ENCODE assay signal across 8 mouse cellular contexts in genomic region chr1:119899195-119900123, GRCm38 (mm10). TPM values are rescaled to one million over a fixed set of nuclear protein-coding genes. Genes with fewer than 3 reads are reported as not detected.
DNase-seq lines count a peak whose midpoint lies in the region; ATAC-seq lines count a peak whose summit lies in the region.

No protein-coding gene starts in this region.

- H3K4me1 ChIP-seq in lung, embryonic 15.5 days: 0 out of 2 replicates have a peak, but pooled peaks cover 6% of the 10 kb centered on the region
- peaks cover 43% of the 10 kb centered on the region for H3K4me1 ChIP-seq in neural tube, embryonic 13.5 days (replicated peaks)

- no peak overlapping the region for H3K4me3 ChIP-seq in lung, embryonic 15.5 days
- no peak overlapping the region for H3K4me3 ChIP-seq in neural tube, embryonic 13.5 days

- WGBS in lung, embryonic 15.5 days: 62% methylated on average over 11 of the region's 11 CpGs
- WGBS in neural tube, embryonic 13.5 days: 69% methylated on average over 11 of the region's 11 CpGs

- peak; percentile 67; the same call in 1 of the 2 replicates for ATAC-seq in lung, embryonic 15.5 days (ENCODE audit: borderline replicate concordance, extremely low read depth, low FRiP score, low TSS enrichment)
- peak; percentile 79 for ATAC-seq in neural tube, embryonic 13.5 days (ENCODE audit: low read depth)
- no peak for ATAC-seq in monocyte, adult 5-6 weeks (replicated peaks; ENCODE audit: insufficient number of reproducible peaks, low FRiP score, low TSS enrichment, poor library complexity, severe bottlenecking)

- no peak overlapping the region for H3K9ac ChIP-seq in lung, embryonic 15.5 days
- H3K9ac ChIP-seq in neural tube, embryonic 13.5 days: no peak overlapping the region

- no peak for DNase-seq in lung, postnatal 25 days (ENCODE audit: low spot score)
- DNase-seq in frontal cortex, postnatal 10 days (ENCODE audit: low spot score in 2 of 2): peak; percentile 72 to 86
- DNase-seq in layer of hippocampus, adult 9-10 months (ENCODE audit: low spot score): peak; percentile 35
- DNase-seq in urinary bladder, postnatal 25 days (ENCODE audit: low spot score): no peak
- no peak for DNase-seq in adrenal gland, adult 18-20 months (ENCODE audit: low spot score in 2 of 2)

- H3K9me3 ChIP-seq in lung, embryonic 15.5 days: no peaks in the 10 kb centered on the region
- no peaks in the 10 kb centered on the region for H3K9me3 ChIP-seq in neural tube, embryonic 13.5 days

- H3K4me2 ChIP-seq in lung, embryonic 15.5 days: no peak overlapping the region
- H3K4me2 ChIP-seq in neural tube, embryonic 13.5 days: no peak overlapping the region

- no peak overlapping the region for H3K27ac ChIP-seq in lung, embryonic 15.5 days
- 0 out of 2 replicates have a peak overlapping the region, but pooled peaks have one; percentile 42 for H3K27ac ChIP-seq in neural tube, embryonic 13.5 days (replicated peaks)

- H3K36me3 ChIP-seq in lung, embryonic 15.5 days: no peaks in the 10 kb centered on the region
- H3K36me3 ChIP-seq in neural tube, embryonic 13.5 days: no peaks in the 10 kb centered on the region

- no peaks in the 10 kb centered on the region for H3K27me3 ChIP-seq in lung, embryonic 15.5 days
- H3K27me3 ChIP-seq in neural tube, embryonic 13.5 days: no peaks in the 10 kb centered on the region

RNA-seq across cellular contexts. Expression of gene Tmem177, which starts 13.5 kb away (rescaled TPM):
- polyA plus RNA-seq in lung, embryonic 15.5 days (2015; fragmentation: Nextera tagmentation; extraction: Ambion mirVana): 6.7 and 7.7 TPM in 2 replicates
- 6.9 and 7.2 TPM in 2 replicates for polyA plus RNA-seq in neural tube, embryonic 13.5 days (2015; fragmentation: Nextera tagmentation; extraction: Ambion mirVana)
- total RNA-seq in monocyte, adult 5-6 weeks (2017): 0.64 to 3.5 TPM (median 0.76 TPM) in 3 replicates
- 1 to 10 TPM; 6.6 to 8.2 TPM for total RNA-seq in adrenal gland, adult 18-20 months (2021)

Comparison
In these comparisons a context has a peak if more than half of its experiments do, and no peak if none do; other contexts are left out.
1. DNase-seq: peak in frontal cortex, postnatal 10 days (2 of 2) and layer of hippocampus, adult 9-10 months (single experiment); none in lung, postnatal 25 days (single experiment), urinary bladder, postnatal 25 days (single experiment) and adrenal gland, adult 18-20 months (0 of 2).